Mouse (Mus musculus) heart, postnatal 0 days (tissue): ENCODE measurements around the gene Immp1l. TPM values are rescaled to one million over a fixed set of nuclear protein-coding genes. Genes with fewer than 3 reads are reported as not detected.

Experiments
- ATAC-seq: fragments of 200-750 bp; cut with Nextera tagmentation; 2 replicates; pipeline ENCODE4 v1.8.0; 2017; ENCODE audit warnings: low read depth, moderate number of reproducible peaks, moderate library complexity; ENCODE audit not compliant: insufficient read depth
- DNase-seq: peaks from one replicate; pipeline ENCODE4 v3.0.0-alpha.2; 2016; ENCODE audit warnings: low spot score
- H3K27ac ChIP-seq: fragments of 300-500 bp; sonication (generic); 2 replicates; pipeline ENCODE4 v1.5.1; 2014; ENCODE audit warnings: low read depth, mild to moderate bottlenecking
- H3K27me3 ChIP-seq: fragments of 300-500 bp; sonication (generic); 2 replicates; pipeline ENCODE4 v1.6.1; 2014; ENCODE audit warnings: low read length, mixed read lengths; ENCODE audit not compliant: control insufficient read depth, insufficient read depth
- H3K36me3 ChIP-seq: fragments of 300-500 bp; sonication (generic); replicated peaks from 2 replicates; pipeline ENCODE4 v1.6.1; 2014; ENCODE audit warnings: low read length, mixed read lengths; ENCODE audit not compliant: control insufficient read depth, insufficient read depth
- H3K4me1 ChIP-seq: fragments of 300-500 bp; sonication (generic); 2 replicates; pipeline ENCODE4 v1.6.1; 2014; ENCODE audit warnings: antibody characterized with exemption; ENCODE audit not compliant: control insufficient read depth, insufficient read depth
- H3K4me2 ChIP-seq: fragments of 300-500 bp; sonication (generic); 2 replicates; pipeline ENCODE4 v1.6.1; 2014; ENCODE audit warnings: low read depth, mild to moderate bottlenecking, low read length, moderate library complexity
- H3K4me3 ChIP-seq: fragments of 300-500 bp; sonication (generic); 2 replicates; pipeline ENCODE4 v1.5.1; 2014; ENCODE audit warnings: low read depth, low read length
- H3K9ac ChIP-seq: fragments of 300-500 bp; sonication (generic); replicated peaks from 2 replicates; pipeline ENCODE4 v1.6.1; 2014; ENCODE audit warnings: low read depth, low read length, mixed read lengths
- H3K9me3 ChIP-seq: fragments of 300-500 bp; sonication (generic); replicated peaks from 2 replicates; pipeline ENCODE4 v1.6.1; 2016; ENCODE audit warnings: low read length; ENCODE audit not compliant: control insufficient read depth
- CTCF ChIP-seq: IDR thresholded peaks from 2 replicates; pipeline ENCODE4 v1.5.1; 2016; ENCODE audit warnings: antibody characterized with exemption, control low read depth, low read depth
- EP300 ChIP-seq: IDR thresholded peaks from 2 replicates; pipeline ENCODE4 v1.6.1; 2016; ENCODE audit warnings: antibody characterized with exemption, low read depth
- WGBS: fragments of 180-500 bp; shearing (Covaris S2); extraction: QIAGEN DNeasy Blood & Tissue Kit; methylation state at CpG from one replicate; pipeline ENCODE4 v1.1.7; 2014; 5-methylcytosine and 5-hydroxymethylcytosine counted together
- microRNA-seq: library from miRNA; unstranded; fragments of <30 nt; microRNA quantifications from one replicate; pipeline ENCODE4, GENCODE M21; 2016
- polyA plus RNA-seq: library from polyadenylated mRNA; unstranded; fragments of >200 nt; fragmentation: Nextera tagmentation; extraction: Ambion mirVana; gene quantifications from 2 replicates; pipeline ENCODE4 v1.2.1, GENCODE M21; 2015
- total RNA-seq: library from RNA; depleted of rRNA; stranded (reverse); fragments of >200 nt; gene quantifications from 2 replicates; pipeline ENCODE4 v1.2.3, GENCODE M21; 2014; ENCODE audit warnings: low replicate concordance; rRNA removed

Immp1l gene
- total and polyA plus RNA-seq, 2 experiments from 2014 or later: 95.7 to 167 TPM

DNA sequence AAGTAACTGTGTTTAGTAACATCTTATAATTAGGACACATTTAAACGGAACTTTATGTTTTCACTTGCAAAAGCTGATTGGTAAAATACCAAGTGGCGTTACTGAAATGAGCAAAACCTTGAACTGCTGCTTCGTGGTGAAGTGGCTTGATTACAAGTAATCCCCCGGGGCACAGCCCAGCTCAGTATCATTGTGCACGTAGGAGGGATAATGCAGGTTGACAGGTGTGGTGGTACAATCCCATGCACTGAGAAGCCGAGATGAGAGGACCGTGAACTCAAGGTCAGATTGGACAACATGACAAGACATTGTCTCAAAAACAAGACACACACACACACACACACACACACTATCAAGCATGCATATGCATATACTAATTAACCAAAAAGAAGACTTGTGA, 80.8 kb downstream of the Immp1l start:
- no peaks in the 10 kb centered on the region for H3K4me1 ChIP-seq
- H3K4me2 ChIP-seq: no peak overlapping the region
- H3K27me3 ChIP-seq: no peaks in the 10 kb centered on the region
- H3K4me3 ChIP-seq: no peak overlapping the region
- DNase-seq (no peak), ATAC-seq (no peak)
- no peak overlapping the region for H3K27ac ChIP-seq
- H3K9ac ChIP-seq: no peak overlapping the region
- no peaks in the 10 kb centered on the region for H3K9me3 ChIP-seq
- no peak for TF ChIP-seq CTCF
- TF ChIP-seq EP300: no peak
- WGBS: 84% methylated on average over 7 of the region's 7 CpGs
- no peaks in the 10 kb centered on the region for H3K36me3 ChIP-seq

DNA sequence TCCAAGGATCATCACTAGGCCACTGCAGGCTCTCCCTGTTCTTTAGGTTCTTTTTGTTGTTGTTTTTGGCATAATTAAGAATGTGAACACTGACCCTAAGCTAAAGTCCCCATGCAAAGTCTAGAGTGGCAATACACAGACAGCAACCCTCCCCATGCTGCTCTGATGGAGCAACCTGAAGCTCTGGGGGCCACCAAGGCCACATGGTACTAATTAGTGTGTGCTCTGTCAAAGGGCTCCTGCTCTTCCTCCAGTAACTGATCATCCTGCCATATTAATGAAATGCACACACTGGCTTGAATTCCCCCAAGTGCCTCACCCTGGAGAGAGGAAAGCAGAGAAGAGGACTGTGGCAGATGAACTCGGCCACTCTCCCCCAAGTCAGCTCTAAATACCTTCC, 82.7 kb downstream of the Immp1l start:
- ATAC-seq: no peak
- no peak overlapping the region for H3K4me3 ChIP-seq
- WGBS: 53% methylated on average over 1 of the region's 1 CpGs

DNA sequence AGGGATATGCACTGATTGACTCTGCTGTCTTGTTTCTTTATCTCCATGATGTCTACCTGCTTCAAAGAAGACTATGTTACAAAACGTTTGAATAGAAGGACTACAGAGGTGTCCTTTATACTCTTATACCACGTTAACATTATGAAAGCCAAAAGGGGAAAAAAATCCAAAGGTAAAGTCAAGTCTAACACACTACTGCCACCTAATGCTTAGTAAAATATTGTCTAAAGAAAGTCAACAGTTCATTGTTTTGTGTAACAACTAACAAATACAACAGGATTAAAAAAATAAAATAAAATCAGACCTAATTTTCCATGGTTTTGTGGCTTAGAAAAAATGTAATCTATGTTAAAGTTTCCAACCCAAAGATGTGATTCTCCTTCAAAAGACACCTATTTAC, 83.6 kb downstream of the Immp1l start:
- ATAC-seq (no peak), DNase-seq (no peak)
- Histone ChIP-seq H3K4me3 (no peak overlapping the region), H3K36me3 (no peaks in the 10 kb centered on the region), H3K27ac (no peak overlapping the region), H3K9me3 (no peaks in the 10 kb centered on the region), H3K9ac (no peak overlapping the region), H3K4me1 (no peaks in the 10 kb centered on the region), H3K4me2 (no peak overlapping the region), H3K27me3 (no peaks in the 10 kb centered on the region)
- WGBS: 18% methylated on average over 2 of the region's 2 CpGs
- no peak for TF ChIP-seq EP300
- TF ChIP-seq CTCF: no peak; the same call in 1 of the 2 replicates

More for the DNA sequence above, 82.7 kb downstream of the Immp1l start:
- Histone ChIP-seq H3K9ac (no peak overlapping the region), H3K36me3 (no peaks in the 10 kb centered on the region), H3K27me3 (no peaks in the 10 kb centered on the region), H3K27ac (no peak overlapping the region), H3K4me1 (no peaks in the 10 kb centered on the region), H3K4me2 (no peak overlapping the region), H3K9me3 (no peaks in the 10 kb centered on the region)
- TF ChIP-seq CTCF: no peak
- TF ChIP-seq EP300: no peak
- DNase-seq: no peak

DNA sequence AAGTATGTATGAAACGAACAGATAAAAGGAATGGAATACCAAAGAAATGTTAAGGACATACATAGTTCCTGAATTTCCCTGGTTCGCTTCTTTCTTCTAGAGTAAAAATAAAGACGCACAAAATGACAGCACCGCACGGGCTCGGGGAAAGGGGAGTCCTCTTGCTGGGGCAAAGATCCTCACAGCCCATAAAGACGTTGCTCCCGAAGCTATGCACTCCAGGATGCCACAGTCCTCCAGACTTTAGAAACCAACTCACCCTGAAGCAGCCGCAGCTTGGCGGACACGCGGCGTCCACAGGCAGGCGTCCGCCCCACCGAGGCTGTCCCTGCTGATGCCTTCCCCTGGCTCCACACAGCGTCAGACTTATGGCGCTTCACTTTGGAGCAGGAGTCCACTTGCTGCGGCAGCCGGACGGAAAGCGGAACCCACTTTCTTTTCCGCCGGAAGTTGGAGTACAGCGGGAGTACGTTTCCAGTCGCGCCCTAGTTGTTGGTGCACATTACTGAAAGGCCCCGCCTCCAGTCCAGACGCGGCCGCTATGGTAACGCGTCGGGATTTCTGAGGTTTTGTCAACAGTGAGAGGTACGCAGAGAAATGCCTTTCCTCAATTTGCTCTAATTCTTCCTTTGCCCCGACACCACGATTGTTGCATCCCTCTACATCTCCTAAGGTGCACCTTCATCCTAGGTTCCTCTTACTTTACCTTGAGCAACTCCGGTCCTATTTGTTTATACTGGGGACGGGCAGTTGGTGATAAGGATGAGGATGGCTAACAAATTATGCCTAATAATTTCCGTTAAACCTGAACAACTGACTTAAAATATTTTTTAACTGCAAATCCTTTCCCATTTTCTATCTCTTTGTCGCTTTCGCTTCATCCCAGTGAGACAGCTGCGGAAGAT, 98.6 kb downstream of the Immp1l start, which contains the start of gene Dnajc24:
Dnajc24 (minus strand) TSS at position 715 of the 905 bp plus-strand sequence.
- Histone ChIP-seq H3K27ac (peak within 1 kb of the TSS; percentile 76), H3K36me3 (no peaks in the 10 kb centered on the region; the same call in 1 of the 2 replicates), H3K4me3 (peak within 1 kb of the TSS; percentile 87), H3K9ac (peak within 1 kb of the TSS; percentile 77), H3K4me1 (no peaks in the 10 kb centered on the region), H3K4me2 (peak within 1 kb of the TSS; percentile 76), H3K27me3 (no peaks in the 10 kb centered on the region), H3K9me3 (no peaks in the 10 kb centered on the region)
- 2% methylated on average over 44 of the region's 44 CpGs for WGBS
- TF ChIP-seq EP300 (no peak), CTCF (no peak)
- DNase-seq (peak; percentile 90), ATAC-seq (peak; percentile 97)

DNA sequence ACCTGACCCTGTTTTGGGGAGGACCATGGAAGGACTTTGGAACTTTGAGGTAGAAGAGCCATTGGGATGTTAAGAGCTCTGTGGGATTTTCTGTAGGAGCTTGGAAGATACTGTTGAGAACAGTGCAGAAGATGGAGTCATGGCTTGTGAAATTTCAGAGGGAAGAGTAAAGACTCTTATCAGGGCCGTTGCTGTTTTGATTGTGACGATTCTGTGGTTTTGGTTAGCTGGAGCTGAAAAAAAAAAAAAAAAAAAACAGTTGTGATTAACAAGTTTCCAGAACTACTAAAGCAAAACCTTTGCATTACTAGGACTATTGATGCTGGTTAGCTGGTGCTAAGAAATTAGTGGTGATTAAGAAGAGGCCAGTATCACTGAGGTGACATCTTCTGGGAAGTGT, 104.0 kb downstream of the Immp1l start:
- Histone ChIP-seq H3K27me3 (no peaks in the 10 kb centered on the region), H3K9me3 (no peaks in the 10 kb centered on the region), H3K9ac (no peak overlapping the region), H3K36me3 (no peaks in the 10 kb centered on the region), H3K4me2 (no peak overlapping the region), H3K4me1 (no peaks in the 10 kb centered on the region), H3K4me3 (no peak overlapping the region), H3K27ac (no peak overlapping the region)
- DNase-seq (no peak), ATAC-seq (no peak)
- TF ChIP-seq CTCF (no peak), EP300 (no peak)
- WGBS: 59% methylated on average over 2 of the region's 2 CpGs

Small RNAs within 50 kb of the gene (microRNA-seq; reads per million reads assigned to microRNA genes)
- not detected for gene Gm22002

Other genes starting within 250 kb of the Immp1l start
- not detected in 2 replicates for gene Pax6, start 235.7 kb upstream of the Immp1l start, total RNA-seq
- 0.05 and 0.15 TPM in 2 replicates for gene Pax6, start 235.7 kb upstream of the Immp1l start, polyA plus RNA-seq
- 3.0 and 5.0 TPM in 2 replicates for gene Elp4, start 74 bp upstream of the Immp1l start, total RNA-seq
- 12.9 and 13.1 TPM in 2 replicates for gene Elp4, start 74 bp upstream of the Immp1l start, polyA plus RNA-seq
- 3.1 and 10.3 TPM in 2 replicates for gene Dnajc24, start 98.9 kb downstream of the Immp1l start, total RNA-seq
- 23.9 and 28.8 TPM in 2 replicates for gene Dnajc24, start 98.9 kb downstream of the Immp1l start, polyA plus RNA-seq